Mouse (Mus musculus): ENCODE data around the gene Cops3. TPM values are rescaled to one million over a fixed set of nuclear protein-coding genes. Genes with fewer than 3 reads are reported as not detected.
"Not testable (repeated sequence)": the region's sequence is repeated elsewhere in the genome, so short reads cannot be mapped to it uniquely, and the experiment has no call there.

Gene Cops3
- polyA plus RNA-seq, 1 experiment = 79.9 TPM

DNA sequence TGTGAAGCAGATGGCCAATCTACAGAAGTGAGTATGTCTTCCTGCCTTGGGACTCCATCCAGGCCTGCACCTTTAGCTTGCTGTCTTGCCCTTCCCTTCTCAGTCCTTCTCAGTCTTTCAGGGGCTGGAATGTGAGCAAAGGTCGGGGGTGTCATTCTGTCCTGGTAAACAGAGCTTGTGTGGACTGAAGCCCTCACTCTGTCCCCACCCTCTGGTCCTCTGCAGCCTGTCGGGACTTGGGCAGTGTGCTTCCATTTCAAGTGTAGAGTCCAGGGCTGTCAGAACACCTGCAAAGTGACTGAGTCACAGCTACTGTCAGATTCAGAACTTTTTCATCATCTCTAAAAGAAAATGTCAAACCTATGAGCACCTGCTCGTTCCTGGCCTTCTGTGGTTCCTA is 13.2 kb upstream of the Cops3 start:
- Histone ChIP-seq H3K27ac (ENCODE audit: control insufficient read depth, insufficient read depth, low read depth, low read length, poor library complexity) (no peak overlapping the region), H3K4me1 (ENCODE audit: control insufficient read depth, insufficient read depth, low read length) (no peaks in the 10 kb centered on the region; the same call in 1 of the 2 replicates), H3K4me3 (replicated peaks; ENCODE audit: control insufficient read depth, low read depth, low read length) (no peak overlapping the region)
- TF ChIP-seq CTCF (IDR thresholded peaks at IDR 0.05; ENCODE audit: control insufficient read depth, insufficient read depth, low read length) (no peak), POLR2A (IDR thresholded peaks at IDR 0.05; ENCODE audit: borderline replicate concordance, control insufficient read depth, low read depth, low read length) (no peak)
- 78% methylated on average over 3 of the region's 3 CpGs for WGBS

DNA sequence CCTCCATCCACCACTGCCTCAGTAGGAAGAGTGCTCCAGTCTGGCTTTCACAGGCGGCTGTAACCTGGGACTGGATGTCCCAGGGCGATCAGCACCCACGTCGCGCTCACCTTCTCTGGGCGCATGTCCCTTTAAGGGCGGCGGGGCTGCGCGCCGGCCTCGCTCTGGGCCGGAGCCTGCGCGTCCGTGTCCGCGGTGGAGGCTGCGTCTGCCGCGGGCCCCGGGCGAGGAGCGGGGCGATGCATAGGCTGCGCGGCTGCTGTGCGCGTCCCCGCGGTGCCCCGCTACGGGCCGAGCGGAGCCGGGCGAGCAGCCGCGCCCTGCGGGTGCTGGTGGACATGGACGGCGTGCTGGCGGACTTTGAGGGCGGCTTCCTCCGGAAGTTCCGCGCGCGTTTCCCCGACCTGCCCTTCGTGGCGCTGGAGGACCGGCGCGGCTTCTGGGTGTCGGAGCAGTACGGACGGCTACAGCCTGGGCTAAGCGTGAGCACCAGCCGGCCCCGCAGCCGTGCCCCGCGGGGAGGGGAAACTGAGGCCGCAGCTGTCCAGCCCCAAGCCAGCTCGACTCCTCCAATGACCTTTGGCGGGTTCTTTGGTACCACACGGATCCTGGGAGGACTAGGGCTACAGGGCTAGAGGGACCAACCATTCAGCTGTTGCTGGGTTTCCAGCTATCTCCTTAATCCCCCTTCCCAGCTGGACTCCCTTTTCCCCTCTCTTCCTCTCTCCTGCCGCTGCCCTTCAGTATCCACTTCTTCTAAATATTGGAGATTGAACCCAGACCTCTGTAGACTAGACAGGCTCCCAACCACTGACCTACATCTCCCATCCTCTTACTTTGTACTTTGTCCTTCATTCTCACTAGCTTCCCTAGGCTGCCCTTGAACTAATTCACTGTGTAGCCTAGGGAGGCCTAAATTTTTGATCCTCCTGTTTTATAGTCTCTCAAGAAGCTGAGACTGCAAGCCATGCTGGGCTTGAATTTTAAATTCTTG is 8.6 kb upstream of the Cops3 start:
- under 1% methylated on average over 69 of the region's 69 CpGs for WGBS
- no peaks in the 10 kb centered on the region; the same call in 1 of the 2 replicates for H3K4me1 ChIP-seq (ENCODE audit: control insufficient read depth, insufficient read depth, low read length)
- peak overlapping the region; percentile 72 for H3K4me3 ChIP-seq (replicated peaks; ENCODE audit: control insufficient read depth, low read depth, low read length)
- TF ChIP-seq POLR2A (IDR thresholded peaks at IDR 0.05; ENCODE audit: borderline replicate concordance, control insufficient read depth, low read depth, low read length) = 0 out of 2 replicates have a peak, but pooled peaks have one; percentile 39
- no peak for TF ChIP-seq CTCF (IDR thresholded peaks at IDR 0.05; ENCODE audit: control insufficient read depth, insufficient read depth, low read length)
- peak overlapping the region; percentile 81 for H3K27ac ChIP-seq (ENCODE audit: control insufficient read depth, insufficient read depth, low read depth, low read length, poor library complexity)

DNA sequence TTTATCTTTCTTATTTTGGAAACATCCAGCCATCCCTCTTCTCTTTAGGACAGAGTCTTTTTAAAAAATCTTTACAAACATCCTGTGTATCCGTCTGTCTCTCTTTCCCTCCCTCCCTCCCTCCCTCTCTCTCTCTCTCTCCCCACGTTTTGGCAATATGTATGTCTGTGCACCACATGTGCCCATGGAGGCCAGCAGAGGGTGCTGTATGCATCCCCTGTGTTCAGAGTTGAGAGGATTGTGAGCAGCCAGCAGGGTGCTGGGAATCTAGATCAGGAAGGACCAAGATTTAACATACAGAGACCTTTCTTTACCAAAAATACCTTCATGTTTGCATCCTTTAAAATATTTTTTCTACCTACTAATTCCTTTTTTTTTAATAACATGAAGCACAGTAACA is 7.5 kb upstream of the Cops3 start:
- Histone ChIP-seq H3K4me3 (replicated peaks; ENCODE audit: control insufficient read depth, low read depth, low read length) (no peak overlapping the region), H3K27ac (ENCODE audit: control insufficient read depth, insufficient read depth, low read depth, low read length, poor library complexity) (no peak overlapping the region), H3K4me1 (ENCODE audit: control insufficient read depth, insufficient read depth, low read length) (no peaks in the 10 kb centered on the region; the same call in 1 of the 2 replicates)
- 4% methylated on average over 2 of the region's 2 CpGs for WGBS
- TF ChIP-seq POLR2A (IDR thresholded peaks at IDR 0.05; ENCODE audit: borderline replicate concordance, control insufficient read depth, low read depth, low read length) (no peak), CTCF (IDR thresholded peaks at IDR 0.05; ENCODE audit: control insufficient read depth, insufficient read depth, low read length) (peak; percentile 82)

DNA sequence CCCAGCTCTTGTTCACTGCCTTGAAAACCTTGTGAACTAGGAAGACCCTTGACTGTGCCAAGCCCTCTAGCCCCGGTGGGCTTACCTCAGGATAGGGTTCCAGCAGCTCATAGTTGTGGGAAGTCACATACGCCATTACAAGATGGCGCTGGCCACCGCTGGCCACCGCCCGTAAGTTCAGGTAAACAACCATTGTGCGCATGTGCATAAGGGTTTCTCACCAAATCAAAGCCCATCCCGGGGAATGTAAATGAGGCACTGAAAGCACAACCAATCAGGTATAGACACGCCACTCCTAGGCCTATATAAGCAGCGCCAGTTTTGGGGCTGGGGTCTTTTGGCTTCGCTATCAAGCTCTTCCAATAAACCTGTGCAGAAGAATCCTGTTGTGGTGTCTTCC is 6.7 kb upstream of the Cops3 start:
- TF ChIP-seq CTCF (IDR thresholded peaks at IDR 0.05; ENCODE audit: control insufficient read depth, insufficient read depth, low read length) = no peak
- no peak for TF ChIP-seq POLR2A (IDR thresholded peaks at IDR 0.05; ENCODE audit: borderline replicate concordance, control insufficient read depth, low read depth, low read length)
- Histone ChIP-seq H3K27ac (ENCODE audit: control insufficient read depth, insufficient read depth, low read depth, low read length, poor library complexity) (no peak overlapping the region), H3K4me3 (replicated peaks; ENCODE audit: control insufficient read depth, low read depth, low read length) (no peak overlapping the region), H3K4me1 (ENCODE audit: control insufficient read depth, insufficient read depth, low read length) (no peaks in the 10 kb centered on the region; the same call in 1 of the 2 replicates)
- 83% methylated on average over 11 of the region's 11 CpGs for WGBS

DNA sequence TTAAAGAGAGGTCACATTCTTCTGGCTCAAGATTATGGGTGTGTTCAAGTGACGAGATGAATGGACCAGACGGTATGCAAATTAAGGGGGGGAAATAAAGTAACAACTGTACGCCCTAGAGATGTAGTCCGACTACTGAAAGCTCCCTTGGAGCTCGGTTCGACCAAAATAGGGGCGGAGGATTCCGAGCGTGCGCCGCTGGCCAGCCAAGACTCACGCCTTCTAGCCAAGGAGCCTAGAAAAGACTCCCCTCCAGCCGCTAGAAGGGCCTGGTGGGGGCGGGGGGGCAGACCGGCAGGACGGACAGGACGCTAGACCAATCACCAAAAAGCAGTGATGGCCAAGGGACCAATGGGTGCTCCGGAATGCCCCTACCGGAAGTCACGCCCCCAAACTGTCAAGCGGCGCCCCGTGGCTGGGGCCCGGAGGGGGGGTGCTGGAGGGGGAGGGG is 605 bp downstream of the Cops3 start, which contains the start of gene Nt5m:
TSS of gene Nt5m (plus strand) at position 440 of the 451 bp plus-strand sequence.
- peak within 1 kb of the TSS; percentile 97 for H3K4me3 ChIP-seq (replicated peaks; ENCODE audit: control insufficient read depth, low read depth, low read length)
- TF ChIP-seq POLR2A (IDR thresholded peaks at IDR 0.05; ENCODE audit: borderline replicate concordance, control insufficient read depth, low read depth, low read length) (no peak), CTCF (IDR thresholded peaks at IDR 0.05; ENCODE audit: control insufficient read depth, insufficient read depth, low read length) (no peak)
- WGBS = under 1% methylated on average over 24 of the region's 24 CpGs
- H3K4me1 ChIP-seq (ENCODE audit: control insufficient read depth, insufficient read depth, low read length) = no peaks in the 10 kb centered on the region; the same call in 1 of the 2 replicates
- H3K27ac ChIP-seq (ENCODE audit: control insufficient read depth, insufficient read depth, low read depth, low read length, poor library complexity) = peak within 1 kb of the TSS; percentile 92

DNA sequence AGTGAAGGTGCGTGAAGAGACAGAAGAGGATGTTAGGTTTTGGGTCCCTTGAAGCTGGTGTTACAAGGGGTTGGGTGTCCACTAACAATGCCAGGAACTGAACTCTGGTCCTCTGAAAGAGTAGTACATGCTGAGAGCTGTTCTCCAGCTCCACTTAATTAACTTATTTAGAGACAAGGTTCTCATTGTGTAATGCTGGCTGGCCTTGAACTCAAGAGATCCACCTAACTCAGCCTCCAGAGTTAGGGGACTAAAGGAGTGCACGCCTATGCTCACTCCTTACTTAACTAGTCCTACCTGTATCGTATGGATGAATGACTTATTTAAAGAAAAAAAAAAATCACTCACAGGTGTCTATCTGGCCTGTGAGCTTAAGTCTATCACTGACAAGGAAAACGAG is 1.2 kb downstream of the Cops3 start:
- TF ChIP-seq POLR2A (IDR thresholded peaks at IDR 0.05; ENCODE audit: borderline replicate concordance, control insufficient read depth, low read depth, low read length) (no peak), CTCF (IDR thresholded peaks at IDR 0.05; ENCODE audit: control insufficient read depth, insufficient read depth, low read length) (no peak)

DNA sequence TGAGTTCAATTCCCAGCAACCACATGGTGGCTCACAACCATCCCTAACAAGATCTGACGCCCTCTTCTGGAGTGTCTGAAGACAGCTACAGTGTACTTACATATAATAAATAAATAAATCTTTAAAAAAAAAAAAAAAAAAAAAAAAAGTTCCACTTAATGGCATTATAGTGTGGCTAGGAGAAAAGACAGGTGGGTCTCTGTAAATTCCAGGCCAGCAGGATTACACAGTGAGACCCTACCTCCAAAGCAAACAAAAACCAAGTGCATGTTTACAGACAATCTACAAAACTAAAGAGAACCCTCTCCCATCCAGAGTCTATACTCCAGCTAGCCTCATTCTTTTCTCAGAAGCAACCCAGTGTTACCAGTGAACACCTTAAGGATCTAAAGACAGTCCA is 1.8 kb downstream of the Cops3 start:
- not testable (repeated sequence) for H3K4me1 ChIP-seq (ENCODE audit: control insufficient read depth, insufficient read depth, low read length); H3K27ac ChIP-seq (ENCODE audit: control insufficient read depth, insufficient read depth, low read depth, low read length, poor library complexity); H3K4me3 ChIP-seq (replicated peaks; ENCODE audit: control insufficient read depth, low read depth, low read length)
- no CpG with 5 or more reads among the region's 1 CpGs for WGBS

More for the DNA sequence above, 1.2 kb downstream of the Cops3 start:
- Histone ChIP-seq H3K4me3 (replicated peaks; ENCODE audit: control insufficient read depth, low read depth, low read length) (no peak overlapping the region), H3K27ac (ENCODE audit: control insufficient read depth, insufficient read depth, low read depth, low read length, poor library complexity) (no peak overlapping the region), H3K4me1 (ENCODE audit: control insufficient read depth, insufficient read depth, low read length) (no peaks in the 10 kb centered on the region; the same call in 1 of the 2 replicates)
- WGBS = 54% methylated on average over 4 of the region's 4 CpGs

DNA sequence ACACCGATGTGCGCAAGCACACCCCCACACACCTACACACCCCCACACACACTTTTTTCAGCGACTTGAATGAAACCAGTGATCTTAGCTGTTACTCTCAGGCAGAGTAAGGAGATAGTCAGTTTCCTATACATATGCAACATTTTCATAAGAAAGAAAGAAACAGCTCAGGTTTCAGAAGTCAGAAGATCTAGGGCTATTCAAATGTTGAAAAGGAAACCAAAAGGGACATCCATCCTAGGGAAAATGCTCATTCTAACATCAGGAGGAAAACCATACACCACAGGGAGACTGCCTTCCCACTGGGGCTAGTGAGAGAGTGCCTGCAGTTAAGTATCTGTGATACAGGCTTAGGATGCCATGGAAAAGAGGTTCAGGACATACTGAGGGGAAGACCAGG is 18.0 kb downstream of the Cops3 start:
- no peak overlapping the region for H3K27ac ChIP-seq (ENCODE audit: control insufficient read depth, insufficient read depth, low read depth, low read length, poor library complexity)
- WGBS = 85% methylated on average over 3 of the region's 3 CpGs
- H3K4me3 ChIP-seq (replicated peaks; ENCODE audit: control insufficient read depth, low read depth, low read length) = no peak overlapping the region
- TF ChIP-seq POLR2A (IDR thresholded peaks at IDR 0.05; ENCODE audit: borderline replicate concordance, control insufficient read depth, low read depth, low read length) = no peak
- no peaks in the 10 kb centered on the region for H3K4me1 ChIP-seq (ENCODE audit: control insufficient read depth, insufficient read depth, low read length)

Measured in bone marrow, adult 2 months (tissue).